Mouse (Mus musculus): Measurements from ENCODE around the gene Tmem184c. TPM values are rescaled to one million over a fixed set of nuclear protein-coding genes. Genes with fewer than 3 reads are reported as not detected.

Tmem184c gene
- polyA plus RNA-seq (2012; rRNA removed) = 10.0 and 13.2 TPM in 2 replicates

GRCm38 (mm10) chr8:77610374-77610969, at the start of gene Tmem184c:
Gene Tmem184c (minus strand): TSS chr8:77610698.
- Histone ChIP-seq H3K4me1 (ENCODE audit: control insufficient read depth, insufficient read depth, low read length) (no peaks in the 10 kb centered on the region), H3K27me3 (replicated peaks; ENCODE audit: control insufficient read depth, insufficient read depth, low read length) (no peaks in the 10 kb centered on the region), H3K4me3 (ENCODE audit: insufficient read depth, low read depth, low read length) (peak within 1 kb of the TSS; percentile 92), H3K27ac (ENCODE audit: insufficient read depth, low read depth, low read length) (no peak within 1 kb of the TSS), H3K36me3 (ENCODE audit: control insufficient read depth, insufficient read depth, low read length) (no peaks in the 10 kb centered on the region)
- TF ChIP-seq CTCF (conservative IDR thresholded peaks at IDR 0.05; ENCODE audit: insufficient read depth, insufficient read length, low read depth, low read length) = no peak
- TF ChIP-seq POLR2A (IDR thresholded peaks at IDR 0.05; ENCODE audit: low read depth, low read length) = peak; percentile 4
- peak; percentile 99 for DNase-seq
- under 1% methylated on average over 36 of the region's 36 CpGs for WGBS

DNA sequence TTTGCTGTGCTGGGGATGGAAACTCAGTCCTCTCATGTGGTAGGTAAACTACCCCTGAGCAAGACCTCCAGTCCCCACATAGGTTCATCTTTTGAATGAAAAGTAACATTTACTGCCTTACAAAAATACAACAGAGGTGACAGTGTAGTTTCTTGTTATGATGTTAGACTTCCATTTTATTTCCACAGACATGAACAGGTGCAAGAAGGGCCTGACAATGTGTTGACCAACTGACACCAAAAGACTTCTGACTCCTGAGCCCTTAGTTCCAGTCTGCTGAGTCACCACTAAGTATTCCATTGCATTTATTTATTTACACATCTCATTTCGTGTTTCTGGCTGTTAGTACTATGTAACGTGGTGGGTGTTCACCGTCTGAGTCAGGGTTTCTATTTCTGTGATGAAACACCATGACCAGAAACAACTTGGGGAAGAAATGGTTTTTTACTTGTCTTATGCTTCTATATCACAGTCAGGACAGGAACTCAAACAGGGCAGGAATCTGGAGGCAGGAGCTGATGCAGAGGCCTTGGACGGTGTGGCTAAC, 49.1 kb upstream of the Tmem184c start:
- no peak for DNase-seq

GRCm38 (mm10) chr8:77658356-77658755, 47.9 kb upstream of the Tmem184c start:
- H3K27ac ChIP-seq (ENCODE audit: insufficient read depth, low read depth, low read length) = no peak overlapping the region
- no peaks in the 10 kb centered on the region for H3K36me3 ChIP-seq (ENCODE audit: control insufficient read depth, insufficient read depth, low read length)
- H3K27me3 ChIP-seq (replicated peaks; ENCODE audit: control insufficient read depth, insufficient read depth, low read length) = no peaks in the 10 kb centered on the region
- no peak for DNase-seq
- no peak overlapping the region for H3K4me3 ChIP-seq (ENCODE audit: insufficient read depth, low read depth, low read length)
- TF ChIP-seq POLR2A (IDR thresholded peaks at IDR 0.05; ENCODE audit: low read depth, low read length) (no peak), CTCF (conservative IDR thresholded peaks at IDR 0.05; ENCODE audit: insufficient read depth, insufficient read length, low read depth, low read length) (no peak)
- no peaks in the 10 kb centered on the region for H3K4me1 ChIP-seq (ENCODE audit: control insufficient read depth, insufficient read depth, low read length)
- WGBS = 64% methylated on average over 3 of the region's 3 CpGs

More for the DNA sequence above, 49.1 kb upstream of the Tmem184c start:
- no peaks in the 10 kb centered on the region for H3K27me3 ChIP-seq (replicated peaks; ENCODE audit: control insufficient read depth, insufficient read depth, low read length)
- no peak overlapping the region for H3K27ac ChIP-seq (ENCODE audit: insufficient read depth, low read depth, low read length)
- TF ChIP-seq POLR2A (IDR thresholded peaks at IDR 0.05; ENCODE audit: low read depth, low read length) (no peak), CTCF (conservative IDR thresholded peaks at IDR 0.05; ENCODE audit: insufficient read depth, insufficient read length, low read depth, low read length) (no peak)
- no peaks in the 10 kb centered on the region for H3K4me1 ChIP-seq (ENCODE audit: control insufficient read depth, insufficient read depth, low read length)
- 58% methylated on average over 4 of the region's 4 CpGs for WGBS
- H3K4me3 ChIP-seq (ENCODE audit: insufficient read depth, low read depth, low read length) = no peak overlapping the region
- H3K36me3 ChIP-seq (ENCODE audit: control insufficient read depth, insufficient read depth, low read length) = no peaks in the 10 kb centered on the region

DNA sequence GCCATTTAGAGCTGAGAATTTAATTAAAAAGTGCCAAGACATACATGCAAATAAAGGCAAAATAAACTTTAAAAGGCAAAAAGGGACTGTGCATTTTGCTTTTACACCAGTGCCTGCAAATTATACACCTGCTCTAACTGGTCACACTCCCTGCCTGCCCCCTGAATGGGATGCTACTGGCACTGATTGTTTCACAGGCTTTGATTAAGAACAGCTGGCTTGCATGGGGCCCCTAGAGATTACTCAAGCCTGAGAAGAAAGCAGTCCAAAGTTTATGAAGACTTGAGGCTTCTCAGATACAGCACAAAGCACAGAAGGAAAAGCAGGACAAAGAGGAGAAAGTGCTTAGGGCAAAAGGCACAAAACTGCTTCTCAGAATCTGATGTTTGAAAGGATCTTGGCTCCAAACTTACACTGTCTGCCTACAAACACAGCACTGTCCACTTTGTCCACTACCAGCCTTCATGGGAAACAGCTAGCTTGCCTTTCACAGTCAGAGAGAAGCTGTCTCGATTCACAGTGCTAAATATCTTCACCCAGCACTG, 40.2 kb upstream of the Tmem184c start:
- no peaks in the 10 kb centered on the region for H3K36me3 ChIP-seq (ENCODE audit: control insufficient read depth, insufficient read depth, low read length)
- TF ChIP-seq POLR2A (IDR thresholded peaks at IDR 0.05; ENCODE audit: low read depth, low read length) (no peak), CTCF (conservative IDR thresholded peaks at IDR 0.05; ENCODE audit: insufficient read depth, insufficient read length, low read depth, low read length) (no peak)
- no peak for DNase-seq
- no peak overlapping the region for H3K27ac ChIP-seq (ENCODE audit: insufficient read depth, low read depth, low read length)
- WGBS = 21% methylated on average over 1 of the region's 1 CpGs
- no peaks in the 10 kb centered on the region for H3K4me1 ChIP-seq (ENCODE audit: control insufficient read depth, insufficient read depth, low read length)
- H3K4me3 ChIP-seq (ENCODE audit: insufficient read depth, low read depth, low read length) = no peak overlapping the region
- no peaks in the 10 kb centered on the region for H3K27me3 ChIP-seq (replicated peaks; ENCODE audit: control insufficient read depth, insufficient read depth, low read length)

GRCm38 (mm10) chr8:77640093-77640839, 29.8 kb upstream of the Tmem184c start:
- H3K27ac ChIP-seq (ENCODE audit: insufficient read depth, low read depth, low read length) = no peak overlapping the region
- H3K4me1 ChIP-seq (ENCODE audit: control insufficient read depth, insufficient read depth, low read length) = no peaks in the 10 kb centered on the region
- H3K4me3 ChIP-seq (ENCODE audit: insufficient read depth, low read depth, low read length) = no peak overlapping the region
- H3K36me3 ChIP-seq (ENCODE audit: control insufficient read depth, insufficient read depth, low read length) = no peaks in the 10 kb centered on the region
- DNase-seq = no peak
- 76% methylated on average over 5 of the region's 5 CpGs for WGBS
- H3K27me3 ChIP-seq (replicated peaks; ENCODE audit: control insufficient read depth, insufficient read depth, low read length) = no peaks in the 10 kb centered on the region
- TF ChIP-seq CTCF (conservative IDR thresholded peaks at IDR 0.05; ENCODE audit: insufficient read depth, insufficient read length, low read depth, low read length) (no peak), POLR2A (IDR thresholded peaks at IDR 0.05; ENCODE audit: low read depth, low read length) (no peak)

DNA sequence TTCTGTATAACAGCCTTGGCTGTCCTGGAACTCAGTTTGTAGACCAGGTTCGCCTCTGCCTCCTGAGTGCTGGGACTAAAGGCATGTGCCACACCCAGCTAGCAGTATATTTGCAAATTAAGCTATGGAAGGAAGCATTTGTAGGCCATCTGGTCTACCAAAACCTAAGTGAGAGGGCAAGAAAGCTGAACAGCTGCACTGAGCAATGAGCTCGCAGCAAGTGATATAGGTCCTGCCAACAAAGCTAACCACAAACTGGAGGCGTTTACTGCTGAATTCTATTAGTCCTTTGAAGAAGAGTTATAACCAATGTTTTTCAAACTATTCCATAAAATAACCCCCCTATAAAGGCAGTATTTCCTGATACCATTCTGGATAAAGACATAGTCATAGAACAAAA, 27.1 kb upstream of the Tmem184c start:
- Histone ChIP-seq H3K4me1 (ENCODE audit: control insufficient read depth, insufficient read depth, low read length) (no peaks in the 10 kb centered on the region), H3K27me3 (replicated peaks; ENCODE audit: control insufficient read depth, insufficient read depth, low read length) (no peaks in the 10 kb centered on the region), H3K4me3 (ENCODE audit: insufficient read depth, low read depth, low read length) (no peak overlapping the region), H3K27ac (ENCODE audit: insufficient read depth, low read depth, low read length) (no peak overlapping the region), H3K36me3 (ENCODE audit: control insufficient read depth, insufficient read depth, low read length) (no peaks in the 10 kb centered on the region)
- no peak for TF ChIP-seq CTCF (conservative IDR thresholded peaks at IDR 0.05; ENCODE audit: insufficient read depth, insufficient read length, low read depth, low read length)
- DNase-seq = no peak
- 89% methylated on average over 3 of the region's 3 CpGs for WGBS

DNA sequence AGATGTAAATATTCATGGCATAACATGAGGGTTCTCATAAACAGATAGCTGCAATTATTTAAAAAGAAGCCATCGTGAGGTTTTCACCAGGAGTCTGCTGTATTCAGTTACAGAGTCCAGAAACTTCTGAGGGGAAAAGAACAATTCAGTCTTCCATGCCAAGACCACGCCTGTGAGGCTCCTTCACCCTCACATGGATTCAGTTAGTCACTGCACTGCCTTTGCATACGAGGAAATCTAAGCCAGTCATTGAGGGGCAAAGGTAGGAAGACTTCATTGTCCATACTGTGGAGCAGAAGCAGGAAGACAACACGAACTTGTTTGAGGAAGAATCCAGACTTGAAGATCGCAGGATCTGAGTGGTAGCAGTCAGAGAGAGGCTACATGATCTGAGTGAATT, 23.5 kb upstream of the Tmem184c start:
- Histone ChIP-seq H3K4me3 (ENCODE audit: insufficient read depth, low read depth, low read length) (no peak overlapping the region), H3K4me1 (ENCODE audit: control insufficient read depth, insufficient read depth, low read length) (no peaks in the 10 kb centered on the region), H3K27ac (ENCODE audit: insufficient read depth, low read depth, low read length) (no peak overlapping the region), H3K27me3 (replicated peaks; ENCODE audit: control insufficient read depth, insufficient read depth, low read length) (no peaks in the 10 kb centered on the region), H3K36me3 (ENCODE audit: control insufficient read depth, insufficient read depth, low read length) (no peaks in the 10 kb centered on the region)
- DNase-seq = no peak
- 66% methylated on average over 5 of the region's 5 CpGs for WGBS
- TF ChIP-seq CTCF (conservative IDR thresholded peaks at IDR 0.05; ENCODE audit: insufficient read depth, insufficient read length, low read depth, low read length) (no peak), POLR2A (IDR thresholded peaks at IDR 0.05; ENCODE audit: low read depth, low read length) (no peak)
